Mouse (Mus musculus) embryonic facial prominence, embryonic 12.5 days (tissue): ENCODE data around the gene Mapk11. TPM values are rescaled to one million over a fixed set of nuclear protein-coding genes. Genes with fewer than 3 reads are reported as not detected.

ENCODE experiments used
- ATAC-seq: fragments of 200-750 bp; cut with Nextera tagmentation; 2 replicates; pipeline ENCODE4 v1.8.0; 2017; ENCODE audit not compliant: insufficient number of reproducible peaks, insufficient read depth, low FRiP score, low TSS enrichment
- H3K27ac ChIP-seq: fragments of 300-500 bp; sonication (generic); 2 replicates; pipeline ENCODE4 v1.5.1; 2016; ENCODE audit warnings: mild to moderate bottlenecking
- H3K27me3 ChIP-seq: fragments of 300-500 bp; sonication (generic); 2 replicates; pipeline ENCODE4 v1.6.1; 2016; ENCODE audit warnings: mild to moderate bottlenecking, moderate library complexity
- H3K36me3 ChIP-seq: fragments of 300-500 bp; sonication (generic); 2 replicates; pipeline ENCODE4 v1.6.1; 2016; ENCODE audit warnings: mild to moderate bottlenecking
- H3K4me1 ChIP-seq: fragments of 300-500 bp; sonication (generic); 2 replicates; pipeline ENCODE4 v1.6.1; 2016
- H3K4me2 ChIP-seq: fragments of 300-500 bp; sonication (generic); replicated peaks from 2 replicates; pipeline ENCODE4 v1.6.1; 2016; ENCODE audit warnings: mild to moderate bottlenecking, moderate library complexity
- H3K4me3 ChIP-seq: fragments of 300-500 bp; sonication (generic); 2 replicates; pipeline ENCODE4 v1.5.1; 2016; ENCODE audit warnings: mild to moderate bottlenecking
- H3K9ac ChIP-seq: fragments of 300-500 bp; sonication (generic); 2 replicates; pipeline ENCODE4 v1.6.1; 2016; ENCODE audit warnings: mild to moderate bottlenecking, moderate library complexity
- H3K9me3 ChIP-seq: fragments of 300-500 bp; sonication (generic); 2 replicates; pipeline ENCODE4 v1.6.1; 2016; ENCODE audit warnings: mild to moderate bottlenecking, moderate library complexity
- WGBS: fragments of 180-500 bp; shearing (Covaris S2); methylation state at CpG from one replicate; pipeline ENCODE4 v1.1.7; 2016; 5-methylcytosine and 5-hydroxymethylcytosine counted together
- polyA plus RNA-seq: library from polyadenylated mRNA; unstranded; fragments of >200 nt; fragmentation: Nextera tagmentation; extraction: Ambion mirVana; gene quantifications from 2 replicates; pipeline ENCODE4 v1.2.1, GENCODE M21; 2016

The Mapk11 gene
- polyA plus RNA-seq, 1 experiment from 2014 or later: 14.0 TPM

- Histone ChIP-seq H3K27ac (0 out of 2 replicates have a peak overlapping the region, but pooled peaks have one; percentile 69), H3K36me3 (no peaks in the 10 kb centered on the region), H3K9ac (no peak overlapping the region), H3K4me3 (no peak overlapping the region), H3K4me1 (peaks cover 41% of the 10 kb centered on the region), H3K9me3 (no peaks in the 10 kb centered on the region), H3K27me3 (no peaks in the 10 kb centered on the region), H3K4me2 (no peak overlapping the region)
- 87% methylated on average over 3 of the region's 3 CpGs for WGBS
- ATAC-seq: no peak
Observed at GRCm38 (mm10) chr15:89124312-89124711, 25.1 kb downstream of the Mapk11 start.

GRCm38 (mm10) chr15:89123595-89123994 is 25.8 kb downstream of the Mapk11 start:
- no peaks in the 10 kb centered on the region for H3K9me3 ChIP-seq
- H3K36me3 ChIP-seq: peaks cover 5% of the 10 kb centered on the region
- peak overlapping the region; percentile 85 for H3K9ac ChIP-seq
- H3K27ac ChIP-seq: peak overlapping the region; percentile 69
- peak overlapping the region; percentile 98 for H3K4me2 ChIP-seq
- no peak for ATAC-seq
- peak overlapping the region; percentile 79 for H3K4me3 ChIP-seq
- WGBS: 22% methylated on average over 11 of the region's 11 CpGs
- no peaks in the 10 kb centered on the region for H3K27me3 ChIP-seq
- H3K4me1 ChIP-seq: peaks cover 38% of the 10 kb centered on the region

- H3K36me3 ChIP-seq: peaks cover 13% of the 10 kb centered on the region
- ATAC-seq: peak; percentile 77
- no peaks in the 10 kb centered on the region for H3K9me3 ChIP-seq
- peak within 1 kb of the TSS; percentile 69 for H3K27ac ChIP-seq
- peak within 1 kb of the TSS; percentile 98 for H3K4me2 ChIP-seq
- WGBS: under 1% methylated on average over 47 of the region's 47 CpGs
- peak within 1 kb of the TSS; percentile 85 for H3K9ac ChIP-seq
- H3K27me3 ChIP-seq: no peaks in the 10 kb centered on the region
- peak within 1 kb of the TSS; percentile 79 for H3K4me3 ChIP-seq
- H3K4me1 ChIP-seq: peaks cover 35% of the 10 kb centered on the region
Observed at GRCm38 (mm10) chr15:89122649-89123366, 26.6 kb downstream of the Mapk11 start, which contains the start of gene Tubgcp6. Gene Tubgcp6 (minus strand): TSS chr15:89123112.

DNA sequence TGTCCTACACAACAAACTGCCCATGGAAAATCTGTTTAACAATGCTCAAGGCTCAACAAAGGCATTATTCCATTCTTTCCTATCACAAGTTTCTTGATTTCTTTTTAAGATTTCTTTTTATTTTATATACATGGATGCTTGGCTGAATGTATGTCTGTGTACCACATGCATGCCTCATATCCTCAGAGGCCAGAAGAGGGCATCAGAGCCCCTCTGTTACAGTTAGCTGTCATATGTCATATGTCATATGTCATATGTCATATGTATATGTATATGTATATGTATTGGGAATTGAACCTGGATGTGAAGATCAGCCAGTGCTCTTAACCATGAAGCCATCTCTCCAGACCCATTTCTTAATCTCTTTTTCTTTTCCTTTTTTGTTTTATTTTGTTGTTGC is 31.4 kb downstream of the Mapk11 start:
- no peak overlapping the region for H3K27ac ChIP-seq
- no peaks in the 10 kb centered on the region for H3K27me3 ChIP-seq
- peaks cover 47% of the 10 kb centered on the region for H3K36me3 ChIP-seq
- no peak for ATAC-seq
- H3K9ac ChIP-seq: no peak overlapping the region
- H3K4me1 ChIP-seq: peaks cover 25% of the 10 kb centered on the region
- no peak overlapping the region for H3K4me2 ChIP-seq
- no peak overlapping the region for H3K4me3 ChIP-seq
- no peaks in the 10 kb centered on the region for H3K9me3 ChIP-seq

- no peak for ATAC-seq
- Histone ChIP-seq H3K4me1 (no peaks in the 10 kb centered on the region), H3K36me3 (peaks cover 87% of the 10 kb centered on the region), H3K4me2 (no peak overlapping the region), H3K27me3 (no peaks in the 10 kb centered on the region), H3K4me3 (no peak overlapping the region), H3K9me3 (no peaks in the 10 kb centered on the region), H3K27ac (no peak overlapping the region), H3K9ac (no peak overlapping the region)
- 80% methylated on average over 9 of the region's 9 CpGs for WGBS
Observed at GRCm38 (mm10) chr15:89110147-89110546, 39.3 kb downstream of the Mapk11 start.

- Histone ChIP-seq H3K4me2 (no peak overlapping the region), H3K36me3 (peaks cover 98% of the 10 kb centered on the region), H3K9me3 (no peaks in the 10 kb centered on the region), H3K9ac (no peak overlapping the region), H3K27ac (no peak overlapping the region), H3K4me1 (no peaks in the 10 kb centered on the region), H3K27me3 (no peaks in the 10 kb centered on the region), H3K4me3 (no peak overlapping the region)
- 88% methylated on average over 1 of the region's 1 CpGs for WGBS
- no peak for ATAC-seq
Observed at GRCm38 (mm10) chr15:89106976-89107375, 42.5 kb downstream of the Mapk11 start.

GRCm38 (mm10) chr15:89106073-89106472 is 43.4 kb downstream of the Mapk11 start:
- H3K4me2 ChIP-seq: no peak overlapping the region
- no peak overlapping the region for H3K4me3 ChIP-seq
- H3K9ac ChIP-seq: no peak overlapping the region
- ATAC-seq: no peak
- H3K9me3 ChIP-seq: no peaks in the 10 kb centered on the region
- WGBS: 89% methylated on average over 13 of the region's 13 CpGs
- H3K4me1 ChIP-seq: no peaks in the 10 kb centered on the region
- H3K27me3 ChIP-seq: no peaks in the 10 kb centered on the region
- H3K36me3 ChIP-seq: peaks cover 99% of the 10 kb centered on the region
- no peak overlapping the region for H3K27ac ChIP-seq

GRCm38 (mm10) chr15:89104425-89104824 is 45.0 kb downstream of the Mapk11 start:
- H3K4me2 ChIP-seq: no peak overlapping the region
- ATAC-seq: no peak
- no peaks in the 10 kb centered on the region for H3K9me3 ChIP-seq
- no peak overlapping the region for H3K4me3 ChIP-seq
- H3K27ac ChIP-seq: no peak overlapping the region
- peaks cover 100% of the 10 kb centered on the region for H3K36me3 ChIP-seq
- H3K27me3 ChIP-seq: no peaks in the 10 kb centered on the region
- no peaks in the 10 kb centered on the region for H3K4me1 ChIP-seq
- H3K9ac ChIP-seq: no peak overlapping the region
- 94% methylated on average over 8 of the region's 8 CpGs for WGBS

GRCm38 (mm10) chr15:89103921-89104320 is 45.5 kb downstream of the Mapk11 start:
- Histone ChIP-seq H3K9me3 (no peaks in the 10 kb centered on the region), H3K4me3 (no peak overlapping the region), H3K36me3 (peaks cover 100% of the 10 kb centered on the region), H3K27me3 (no peaks in the 10 kb centered on the region), H3K9ac (no peak overlapping the region), H3K4me1 (no peaks in the 10 kb centered on the region), H3K27ac (no peak overlapping the region), H3K4me2 (no peak overlapping the region)
- 88% methylated on average over 10 of the region's 10 CpGs for WGBS
- ATAC-seq: no peak

DNA sequence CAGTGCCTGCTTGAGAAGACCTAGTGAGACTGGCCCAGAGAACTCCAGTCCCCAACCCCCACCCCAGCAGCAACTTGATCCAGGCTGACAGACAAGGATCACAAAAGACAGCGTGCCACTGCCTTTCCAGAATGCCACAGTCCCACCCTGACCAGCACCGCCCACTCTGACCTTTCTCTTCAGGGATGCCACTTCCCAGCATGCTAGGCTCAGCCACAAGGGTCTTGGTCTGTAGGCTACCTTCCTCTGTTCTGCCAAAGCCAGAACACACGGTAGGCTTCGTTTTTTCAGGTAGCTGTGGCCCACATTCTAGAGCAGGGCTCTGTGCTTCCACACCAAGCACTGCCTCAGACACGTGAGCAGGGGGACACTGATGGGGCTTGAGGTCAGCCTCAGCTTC is 46.8 kb downstream of the Mapk11 start:
- H3K4me1 ChIP-seq: no peaks in the 10 kb centered on the region
- H3K9me3 ChIP-seq: no peaks in the 10 kb centered on the region
- no peak overlapping the region for H3K4me3 ChIP-seq
- peaks cover 98% of the 10 kb centered on the region for H3K36me3 ChIP-seq
- 75% methylated on average over 5 of the region's 5 CpGs for WGBS
- no peak overlapping the region for H3K9ac ChIP-seq
- H3K27ac ChIP-seq: no peak overlapping the region
- no peaks in the 10 kb centered on the region for H3K27me3 ChIP-seq
- H3K4me2 ChIP-seq: no peak overlapping the region
- ATAC-seq: no peak

DNA sequence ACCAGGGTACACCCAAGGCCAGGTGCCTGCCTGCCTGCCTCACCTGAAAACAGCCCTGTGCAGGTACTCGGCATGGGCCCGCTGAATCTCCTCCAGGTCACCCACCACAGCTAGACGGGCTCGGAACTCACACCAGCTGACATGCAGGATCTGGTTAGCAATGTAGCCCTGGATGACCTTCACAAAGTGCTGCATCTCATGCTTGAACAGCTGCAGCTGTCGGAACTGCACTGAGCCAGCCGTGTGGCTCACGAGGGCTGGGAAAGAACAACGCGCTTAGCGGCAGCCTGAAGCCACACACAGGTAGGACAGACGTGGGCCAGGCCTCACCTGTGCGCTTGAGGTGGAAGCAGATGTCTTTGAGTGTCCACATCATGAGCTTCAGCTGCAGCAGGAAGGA is 48.6 kb downstream of the Mapk11 start:
- no peaks in the 10 kb centered on the region for H3K27me3 ChIP-seq
- H3K9me3 ChIP-seq: no peaks in the 10 kb centered on the region
- no peak overlapping the region for H3K4me2 ChIP-seq
- 92% methylated on average over 12 of the region's 12 CpGs for WGBS
- no peak overlapping the region for H3K9ac ChIP-seq
- H3K4me3 ChIP-seq: no peak overlapping the region
- no peak overlapping the region for H3K27ac ChIP-seq
- peaks cover 98% of the 10 kb centered on the region for H3K36me3 ChIP-seq
- no peak for ATAC-seq
- H3K4me1 ChIP-seq: no peaks in the 10 kb centered on the region

GRCm38 (mm10) chr15:89098616-89099015 is 50.8 kb downstream of the Mapk11 start:
- ATAC-seq: no peak
- H3K36me3 ChIP-seq: peaks cover 98% of the 10 kb centered on the region
- 88% methylated on average over 7 of the region's 7 CpGs for WGBS

More at GRCm38 (mm10) chr15:89098616-89099015, 50.8 kb downstream of the Mapk11 start:
- H3K4me2 ChIP-seq: no peak overlapping the region
- H3K27ac ChIP-seq: no peak overlapping the region
- no peak overlapping the region for H3K4me3 ChIP-seq
- H3K27me3 ChIP-seq: no peaks in the 10 kb centered on the region
- H3K4me1 ChIP-seq: no peaks in the 10 kb centered on the region
- no peaks in the 10 kb centered on the region for H3K9me3 ChIP-seq
- H3K9ac ChIP-seq: no peak overlapping the region
